Mouse (Mus musculus): ENCODE measurements at regions not wholly inside any gene's neighbourhood (a gene's known extent, or its start where the extent isn't known, plus 50 kb on each side); places are given as distances from the start of the nearest gene placed in this dataset.

- DNase-seq (ENCODE audit: low read depth, low spot score), result no peak
Measured at GRCm38 (mm10) chr5:59831836-59832235, 1976.8 kb upstream of the G6pd2 start.

- no peak for DNase-seq (ENCODE audit: low read depth, low spot score)
Measured at GRCm38 (mm10) chr5:59845745-59846144, 1962.9 kb upstream of the G6pd2 start.

- DNase-seq (ENCODE audit: low read depth, low spot score), result no peak
Measured at GRCm38 (mm10) chr5:59847643-59848042, 1961.0 kb upstream of the G6pd2 start.

- DNase-seq (ENCODE audit: low read depth, low spot score), result no peak
Measured at GRCm38 (mm10) chr5:59893952-59894724, 1914.5 kb upstream of the G6pd2 start.

- peak; percentile 47 for DNase-seq (ENCODE audit: low read depth, low spot score)
Measured at GRCm38 (mm10) chr5:59921910-59922309, 1886.7 kb upstream of the G6pd2 start.

- peak; percentile 79 for DNase-seq (ENCODE audit: low read depth, low spot score)
Measured at GRCm38 (mm10) chr5:59940861-59941260, 1867.8 kb upstream of the G6pd2 start.

- no peak for DNase-seq (ENCODE audit: low read depth, low spot score)
Measured at GRCm38 (mm10) chr5:59945761-59946160, 1862.9 kb upstream of the G6pd2 start.

- DNase-seq (ENCODE audit: low read depth, low spot score), result peak; percentile 57
Measured at GRCm38 (mm10) chr5:59947831-59948568, 1860.6 kb upstream of the G6pd2 start.

- DNase-seq (ENCODE audit: low read depth, low spot score), result peak; percentile 53
Measured at GRCm38 (mm10) chr5:59956240-59956639, 1852.4 kb upstream of the G6pd2 start.

- peak; percentile 68 for DNase-seq (ENCODE audit: low read depth, low spot score)
Measured at GRCm38 (mm10) chr5:59996698-59997097, 1811.9 kb upstream of the G6pd2 start.

GRCm38 (mm10) chr5:60042603-60043175 is 1765.9 kb upstream of the G6pd2 start:
- DNase-seq (ENCODE audit: low read depth, low spot score), result peak; percentile 11

- no peak for DNase-seq (ENCODE audit: low read depth, low spot score)
Measured at GRCm38 (mm10) chr5:60049053-60049452, 1759.6 kb upstream of the G6pd2 start.

- DNase-seq (ENCODE audit: low read depth, low spot score), result no peak
Measured at GRCm38 (mm10) chr5:60061178-60061577, 1747.4 kb upstream of the G6pd2 start.
